Mouse (Mus musculus): Measurements from ENCODE around the gene Satb2.
A peak's percentile ranks its signal among the peaks of the same experiment; 100 is the strongest.
"Not testable (repeated sequence)": the region's sequence is repeated elsewhere in the genome, so short reads cannot be mapped to it uniquely, and the experiment has no call there.

The Satb2 gene

GRCm38 (mm10) chr1:56833984-56834900 lies 144.2 kb downstream of the Satb2 start:
- no peak for DNase-seq (ENCODE audit: low read depth, low spot score)

- no peak for DNase-seq (ENCODE audit: low read depth, low spot score)
Observed at GRCm38 (mm10) chr1:56833307-56833706, 145.1 kb downstream of the Satb2 start.

GRCm38 (mm10) chr1:56832738-56833137 lies 145.7 kb downstream of the Satb2 start:
- no peak for DNase-seq (ENCODE audit: low read depth, low spot score)

- no peak for DNase-seq (ENCODE audit: low read depth, low spot score)
Observed at GRCm38 (mm10) chr1:56822735-56823134, 155.7 kb downstream of the Satb2 start.

GRCm38 (mm10) chr1:56822025-56822424 lies 156.4 kb downstream of the Satb2 start:
- no peak for DNase-seq (ENCODE audit: low read depth, low spot score)

- DNase-seq (ENCODE audit: low read depth, low spot score), result no peak
Observed at GRCm38 (mm10) chr1:56813506-56813905, 164.9 kb downstream of the Satb2 start.

GRCm38 (mm10) chr1:56812961-56813360 lies 165.5 kb downstream of the Satb2 start:
- no peak for DNase-seq (ENCODE audit: low read depth, low spot score)

- DNase-seq (ENCODE audit: low read depth, low spot score), result no peak
Observed at GRCm38 (mm10) chr1:56811486-56811885, 167.0 kb downstream of the Satb2 start.

GRCm38 (mm10) chr1:56806006-56806405 lies 172.4 kb downstream of the Satb2 start:
- no peak for DNase-seq (ENCODE audit: low read depth, low spot score)

GRCm38 (mm10) chr1:56800611-56801010 lies 177.8 kb downstream of the Satb2 start:
- no peak for DNase-seq (ENCODE audit: low read depth, low spot score)

GRCm38 (mm10) chr1:56795016-56795608 lies 183.3 kb downstream of the Satb2 start:
- no peak for DNase-seq (ENCODE audit: low read depth, low spot score)

GRCm38 (mm10) chr1:56789641-56790040 lies 188.8 kb downstream of the Satb2 start:
- DNase-seq (ENCODE audit: low read depth, low spot score), result no peak

- not testable (repeated sequence) for DNase-seq (ENCODE audit: low read depth, low spot score)
Observed at GRCm38 (mm10) chr1:56782139-56782538, 196.3 kb downstream of the Satb2 start.

GRCm38 (mm10) chr1:56764205-56764604 lies 214.2 kb downstream of the Satb2 start:
- no peak for DNase-seq (ENCODE audit: low read depth, low spot score)

- no peak for DNase-seq (ENCODE audit: low read depth, low spot score)
Observed at GRCm38 (mm10) chr1:56761512-56761911, 216.9 kb downstream of the Satb2 start.

GRCm38 (mm10) chr1:56753283-56753682 lies 225.2 kb downstream of the Satb2 start:
- peak; percentile 47 for DNase-seq (ENCODE audit: low read depth, low spot score)

GRCm38 (mm10) chr1:56750693-56751092 lies 227.8 kb downstream of the Satb2 start:
- no peak for DNase-seq (ENCODE audit: low read depth, low spot score)

- DNase-seq (ENCODE audit: low read depth, low spot score), result no peak
Observed at GRCm38 (mm10) chr1:56749629-56750311, 228.7 kb downstream of the Satb2 start.

- no peak for DNase-seq (ENCODE audit: low read depth, low spot score)
Observed at GRCm38 (mm10) chr1:56748876-56749493, 229.5 kb downstream of the Satb2 start.

All from ES-CJ7 (cell line).